Mouse (Mus musculus) embryonic fibroblast, embryonic 13.5 days (primary cell): Measurements from ENCODE around the gene Nlk.

Experiments used
- CTCF ChIP-seq: IDR thresholded peaks from 2 replicates; pipeline ENCODE4 v1.5.1; 2011; ENCODE audit warnings: mild to moderate bottlenecking, control low read depth, low read length, moderate library complexity, borderline replicate concordance; ENCODE audit not compliant: insufficient read depth
- POLR2A ChIP-seq: IDR thresholded peaks from 2 replicates; pipeline ENCODE4 v1.6.1; 2011; ENCODE audit warnings: low read depth, mild to moderate bottlenecking, control low read depth, low read length, moderate library complexity

DNA sequence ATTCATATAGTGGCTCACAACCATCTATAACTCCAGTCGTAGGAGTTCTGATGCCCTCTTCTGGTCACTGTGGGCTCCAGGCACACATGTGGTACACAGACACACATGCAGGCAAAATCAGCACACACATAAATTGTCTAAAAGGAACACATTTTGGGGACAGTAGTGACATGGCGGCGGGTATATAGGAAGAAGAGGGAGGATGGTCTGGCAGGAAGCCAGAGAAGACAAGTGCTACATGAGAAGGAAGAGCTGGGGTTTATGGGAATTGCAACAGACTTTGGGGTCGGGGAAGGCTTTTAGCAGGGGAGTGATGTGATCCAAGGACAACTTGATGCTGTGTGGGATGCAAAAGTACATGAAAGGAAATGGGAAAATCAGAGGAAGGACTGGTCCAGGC, 162.7 kb downstream of the Nlk start:
- TF ChIP-seq POLR2A = no peak
- no peak; the same call in 1 of the 2 replicates for TF ChIP-seq CTCF
